Mouse (Mus musculus): Measurements from ENCODE around the gene Nlrp10. TPM values are rescaled to one million over a fixed set of nuclear protein-coding genes. Genes with fewer than 3 reads are reported as not detected.

The Nlrp10 gene
- total RNA-seq, 1 experiment, result 0.04 TPM

DNA sequence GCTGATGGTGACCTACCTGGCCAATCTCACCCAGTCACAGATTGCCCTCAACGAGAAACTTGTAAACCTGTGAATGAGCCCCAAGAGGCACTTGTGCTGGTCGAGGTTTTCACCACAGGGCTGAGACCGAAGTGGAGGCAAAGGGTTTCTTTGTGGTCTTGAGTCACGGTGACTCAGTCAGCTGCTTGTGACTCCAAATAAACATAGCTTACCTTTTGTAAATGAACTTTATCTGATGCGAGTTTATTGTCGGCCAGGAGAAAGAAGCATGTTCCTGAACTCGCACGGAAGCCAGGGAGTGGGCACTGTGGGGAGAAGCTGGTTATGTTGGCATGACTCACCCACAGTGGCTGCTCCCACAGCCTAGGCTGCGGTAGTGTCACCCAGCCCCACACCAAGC is 11.5 kb upstream of the Nlrp10 start:
- in situ Hi-C loops (cut with MboI; ENCODE audit: low sequenced_read_pairs in 2 of 2, unreplicated experiment in 2 of 2), result no loop called here
- H3K4me3 ChIP-seq (ENCODE audit: insufficient read depth in 1 of 2, low read depth in 1 of 2, low read length in 2 of 2, poor library complexity in 1 of 2, severe bottlenecking in 1 of 2), result no peak overlapping the region
- no peaks in the 10 kb centered on the region for H3K4me1 ChIP-seq (ENCODE audit: control insufficient read depth in 2 of 2, insufficient read depth in 2 of 2, low read length in 2 of 2, poor library complexity in 1 of 2)

DNA sequence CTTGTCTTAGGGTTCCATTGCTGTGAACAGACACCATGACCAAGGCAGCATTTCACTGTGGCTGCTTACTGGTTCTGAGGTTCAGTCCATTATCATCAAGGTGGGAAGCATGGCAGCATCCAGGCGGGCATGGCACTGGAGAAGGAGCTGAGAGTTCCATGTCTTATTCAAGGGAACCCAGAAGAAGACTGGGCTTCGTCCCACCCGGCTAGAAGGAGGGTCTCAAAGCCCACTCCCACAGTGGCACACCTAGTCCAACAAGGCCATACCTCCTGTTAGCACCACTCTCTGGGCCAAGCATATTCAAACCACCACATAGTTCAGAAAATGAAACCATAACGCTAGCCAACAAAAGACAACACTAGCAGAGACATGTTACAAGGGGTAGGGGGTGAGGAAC is 6.6 kb upstream of the Nlrp10 start:
- Histone ChIP-seq H3K36me3 (ENCODE audit: control insufficient read depth, insufficient read depth, low read length, poor library complexity, severe bottlenecking) (peaks cover 52% of the 10 kb centered on the region), H3K4me3 (ENCODE audit: insufficient read depth in 1 of 2, low read depth in 1 of 2, low read length in 2 of 2, poor library complexity in 1 of 2, severe bottlenecking in 1 of 2) (no peak overlapping the region)

More for the DNA sequence above, 11.5 kb upstream of the Nlrp10 start:
- TF ChIP-seq HCFC1 (IDR thresholded peaks at IDR 0.05; ENCODE audit: borderline replicate concordance, insufficient read depth, low read length) (no peak), ZC3H11A (IDR thresholded peaks at IDR 0.05; ENCODE audit: borderline replicate concordance, low read depth, low read length) (no peak), MAFK (IDR thresholded peaks at IDR 0.05; ENCODE audit: insufficient read depth, low read depth, low read length) (no peak), CHD2 (IDR thresholded peaks at IDR 0.05; ENCODE audit: low read depth, low read length) (no peak), ZNF384 (IDR thresholded peaks at IDR 0.05; ENCODE audit: low read depth, low read length) (no peak)
- peaks cover 14% of the 10 kb centered on the region for H3K9me3 ChIP-seq (ENCODE audit: control insufficient read depth, insufficient read depth, low read depth, low read length)
- no peak overlapping the region for H3K9ac ChIP-seq (ENCODE audit: insufficient read depth, low read depth, low read length, poor library complexity, severe bottlenecking)
- H3K27ac ChIP-seq (ENCODE audit: insufficient read depth, low read depth, low read length, poor library complexity, severe bottlenecking), result no peak overlapping the region
- peaks cover 54% of the 10 kb centered on the region for H3K36me3 ChIP-seq (ENCODE audit: control insufficient read depth, insufficient read depth, low read length, poor library complexity, severe bottlenecking)
- no peak for DNase-seq (ENCODE audit: low read depth, low spot score)

GRCm38 (mm10) chr7:108935411-108935810 is 5.4 kb upstream of the Nlrp10 start:
- H3K9ac ChIP-seq (ENCODE audit: insufficient read depth, low read depth, low read length, poor library complexity, severe bottlenecking), result peak overlapping the region; percentile 99; the same call in 1 of the 2 replicates
- H3K4me1 ChIP-seq (ENCODE audit: control insufficient read depth in 2 of 2, insufficient read depth in 2 of 2, low read length in 2 of 2, poor library complexity in 1 of 2), result peaks cover 0 to 6% of the 10 kb centered on the region in 2 experiments; a peak in 2 of 4 replicates
- TF ChIP-seq ZNF384 (IDR thresholded peaks at IDR 0.05; ENCODE audit: low read depth, low read length), result no peak
- no peak for TF ChIP-seq HCFC1 (IDR thresholded peaks at IDR 0.05; ENCODE audit: borderline replicate concordance, insufficient read depth, low read length)
- no peak for TF ChIP-seq CHD2 (IDR thresholded peaks at IDR 0.05; ENCODE audit: low read depth, low read length)
- TF ChIP-seq MAFK (IDR thresholded peaks at IDR 0.05; ENCODE audit: insufficient read depth, low read depth, low read length), result no peak
- no peak for TF ChIP-seq ZC3H11A (IDR thresholded peaks at IDR 0.05; ENCODE audit: borderline replicate concordance, low read depth, low read length)
- in situ Hi-C loops (cut with MboI; ENCODE audit: low sequenced_read_pairs in 2 of 2, unreplicated experiment in 2 of 2), result no loop called here
- H3K27ac ChIP-seq (ENCODE audit: insufficient read depth, low read depth, low read length, poor library complexity, severe bottlenecking), result no peak overlapping the region
- peaks cover 40% of the 10 kb centered on the region for H3K36me3 ChIP-seq (ENCODE audit: control insufficient read depth, insufficient read depth, low read length, poor library complexity, severe bottlenecking)
- no peak for DNase-seq (ENCODE audit: low read depth, low spot score)
- H3K4me3 ChIP-seq (ENCODE audit: insufficient read depth in 1 of 2, low read depth in 1 of 2, low read length in 2 of 2, poor library complexity in 1 of 2, severe bottlenecking in 1 of 2), result peak overlapping the region; percentile 97 to 98
- H3K9me3 ChIP-seq (ENCODE audit: control insufficient read depth, insufficient read depth, low read depth, low read length), result peaks cover 7% of the 10 kb centered on the region

More for the DNA sequence above, 6.6 kb upstream of the Nlrp10 start:
- Histone ChIP-seq H3K9me3 (ENCODE audit: control insufficient read depth, insufficient read depth, low read depth, low read length) (peaks cover 8% of the 10 kb centered on the region), H3K4me1 (ENCODE audit: control insufficient read depth in 2 of 2, insufficient read depth in 2 of 2, low read length in 2 of 2, poor library complexity in 1 of 2) (peaks cover 0 to 6% of the 10 kb centered on the region in 2 experiments; a peak in 2 of 4 replicates), H3K27ac (ENCODE audit: insufficient read depth, low read depth, low read length, poor library complexity, severe bottlenecking) (no peak overlapping the region), H3K9ac (ENCODE audit: insufficient read depth, low read depth, low read length, poor library complexity, severe bottlenecking) (no peak overlapping the region)
- no peak for TF ChIP-seq ZNF384 (IDR thresholded peaks at IDR 0.05; ENCODE audit: low read depth, low read length)
- DNase-seq (ENCODE audit: low read depth, low spot score), result no peak
- in situ Hi-C loops (cut with MboI; ENCODE audit: low sequenced_read_pairs in 2 of 2, unreplicated experiment in 2 of 2), result no loop called here

DNA sequence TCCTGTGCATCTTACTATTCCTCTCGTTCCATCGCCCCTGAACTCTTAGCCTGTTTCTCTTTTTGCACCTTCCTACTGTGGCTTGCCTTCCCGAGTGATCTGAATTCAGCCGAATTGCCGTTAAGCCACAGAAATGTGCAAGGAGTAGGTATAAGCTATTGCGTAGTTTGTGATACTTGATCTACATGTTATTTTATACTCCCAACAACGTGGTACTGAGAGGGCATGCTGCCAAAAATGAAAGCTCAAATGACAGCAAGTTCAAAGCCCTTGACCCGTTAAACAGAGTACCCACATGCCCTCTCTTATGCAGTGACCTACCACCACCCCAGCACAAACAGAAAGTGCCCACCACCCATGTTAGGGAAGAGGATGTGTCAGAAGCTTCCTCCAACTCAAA is 4.9 kb upstream of the Nlrp10 start:
- peak overlapping the region; percentile 97 to 98 for H3K4me3 ChIP-seq (ENCODE audit: insufficient read depth in 1 of 2, low read depth in 1 of 2, low read length in 2 of 2, poor library complexity in 1 of 2, severe bottlenecking in 1 of 2)
- in situ Hi-C loops (cut with MboI; ENCODE audit: low sequenced_read_pairs in 2 of 2, unreplicated experiment in 2 of 2), result no loop called here
- H3K27ac ChIP-seq (ENCODE audit: insufficient read depth, low read depth, low read length, poor library complexity, severe bottlenecking), result no peak overlapping the region
- peak overlapping the region; percentile 99 for H3K9ac ChIP-seq (ENCODE audit: insufficient read depth, low read depth, low read length, poor library complexity, severe bottlenecking)
- H3K36me3 ChIP-seq (ENCODE audit: control insufficient read depth, insufficient read depth, low read length, poor library complexity, severe bottlenecking), result peaks cover 34% of the 10 kb centered on the region
- peaks cover 7% of the 10 kb centered on the region for H3K9me3 ChIP-seq (ENCODE audit: control insufficient read depth, insufficient read depth, low read depth, low read length)
- no peak for DNase-seq (ENCODE audit: low read depth, low spot score)
- TF ChIP-seq MAFK (IDR thresholded peaks at IDR 0.05; ENCODE audit: insufficient read depth, low read depth, low read length), result no peak
- TF ChIP-seq ZC3H11A (IDR thresholded peaks at IDR 0.05; ENCODE audit: borderline replicate concordance, low read depth, low read length), result no peak
- no peak for TF ChIP-seq HCFC1 (IDR thresholded peaks at IDR 0.05; ENCODE audit: borderline replicate concordance, insufficient read depth, low read length)
- no peak for TF ChIP-seq CHD2 (IDR thresholded peaks at IDR 0.05; ENCODE audit: low read depth, low read length)
- TF ChIP-seq ZNF384 (IDR thresholded peaks at IDR 0.05; ENCODE audit: low read depth, low read length), result no peak
- H3K4me1 ChIP-seq (ENCODE audit: control insufficient read depth in 2 of 2, insufficient read depth in 2 of 2, low read length in 2 of 2, poor library complexity in 1 of 2), result peaks cover 0 to 6% of the 10 kb centered on the region in 2 experiments; a peak in 2 of 4 replicates

Data from ES-E14 (cell line).